Mouse (Mus musculus): Measurements from ENCODE around the gene 9930111J21Rik2.
"Not testable (repeated sequence)": the region's sequence is repeated elsewhere in the genome, so short reads cannot be mapped to it uniquely, and the experiment has no call there.

9930111J21Rik2 gene

DNA sequence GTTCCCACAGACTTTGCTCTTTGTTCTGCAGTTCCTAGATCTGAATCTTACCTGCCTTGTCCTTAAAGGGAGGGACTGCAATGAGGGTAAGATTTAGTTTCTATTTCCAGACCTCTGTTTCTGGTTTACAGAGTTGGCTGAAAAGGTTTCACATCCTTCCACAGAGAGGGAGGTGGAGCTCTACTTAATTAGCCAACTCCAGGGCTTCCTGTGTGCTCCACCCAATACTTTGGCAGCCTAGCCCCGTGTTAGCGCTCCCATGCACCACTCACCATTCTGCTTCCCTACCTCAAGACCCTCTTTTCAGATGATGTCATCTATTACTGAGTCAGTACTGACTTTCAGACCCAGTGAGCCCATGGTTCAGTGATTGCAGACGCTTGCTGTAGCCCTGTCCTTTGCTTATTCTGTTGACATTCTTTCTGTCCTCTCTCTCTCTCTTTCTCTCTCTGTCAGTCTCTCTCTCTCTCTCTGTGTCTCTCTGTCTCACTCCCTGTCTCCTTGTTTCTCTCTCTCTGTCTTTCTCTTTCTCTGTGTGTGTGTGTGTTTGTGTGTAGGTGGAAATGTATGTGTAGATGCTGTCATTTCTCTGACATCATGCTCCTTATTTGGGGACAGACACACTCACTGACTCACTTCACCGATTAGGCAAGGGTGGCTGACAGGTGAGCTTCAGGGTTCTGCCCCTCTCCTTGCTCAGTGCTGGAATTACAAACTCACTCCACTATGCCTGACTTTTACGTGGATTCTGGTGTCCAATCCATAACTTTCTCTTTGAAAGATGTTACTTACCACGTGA, at the start of gene 9930111J21Rik2:
TSS of gene 9930111J21Rik2 (minus strand) at position 150 of the 799 bp plus-strand sequence.
- not testable (repeated sequence) for DNase-seq (ENCODE audit: low spot score)

DNA sequence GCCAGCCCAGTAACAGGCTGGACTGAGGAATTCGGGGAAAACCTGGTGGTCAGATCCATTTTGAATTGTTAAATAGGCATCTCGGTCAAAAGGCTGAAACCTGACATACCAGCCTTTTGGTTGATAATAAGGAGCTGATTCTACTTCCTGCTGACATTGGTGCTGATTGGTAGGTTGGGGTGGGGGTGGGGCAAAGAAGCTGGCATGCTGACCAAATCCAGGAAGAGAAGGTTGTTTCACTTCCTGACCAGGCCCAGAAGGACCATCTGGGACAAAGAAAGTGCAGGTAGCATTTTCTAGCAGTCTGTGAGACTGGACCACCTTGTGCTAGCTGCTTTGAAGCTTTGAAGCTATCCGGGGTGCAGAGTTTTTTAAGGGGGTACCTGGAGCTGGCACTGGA, 49.4 kb upstream of the 9930111J21Rik2 start:
- no peak for DNase-seq (ENCODE audit: low spot score)

- DNase-seq (ENCODE audit: low spot score) = no peak
Measured at GRCm38 (mm10) chr11:49095367-49095766, 44.3 kb upstream of the 9930111J21Rik2 start.

DNA sequence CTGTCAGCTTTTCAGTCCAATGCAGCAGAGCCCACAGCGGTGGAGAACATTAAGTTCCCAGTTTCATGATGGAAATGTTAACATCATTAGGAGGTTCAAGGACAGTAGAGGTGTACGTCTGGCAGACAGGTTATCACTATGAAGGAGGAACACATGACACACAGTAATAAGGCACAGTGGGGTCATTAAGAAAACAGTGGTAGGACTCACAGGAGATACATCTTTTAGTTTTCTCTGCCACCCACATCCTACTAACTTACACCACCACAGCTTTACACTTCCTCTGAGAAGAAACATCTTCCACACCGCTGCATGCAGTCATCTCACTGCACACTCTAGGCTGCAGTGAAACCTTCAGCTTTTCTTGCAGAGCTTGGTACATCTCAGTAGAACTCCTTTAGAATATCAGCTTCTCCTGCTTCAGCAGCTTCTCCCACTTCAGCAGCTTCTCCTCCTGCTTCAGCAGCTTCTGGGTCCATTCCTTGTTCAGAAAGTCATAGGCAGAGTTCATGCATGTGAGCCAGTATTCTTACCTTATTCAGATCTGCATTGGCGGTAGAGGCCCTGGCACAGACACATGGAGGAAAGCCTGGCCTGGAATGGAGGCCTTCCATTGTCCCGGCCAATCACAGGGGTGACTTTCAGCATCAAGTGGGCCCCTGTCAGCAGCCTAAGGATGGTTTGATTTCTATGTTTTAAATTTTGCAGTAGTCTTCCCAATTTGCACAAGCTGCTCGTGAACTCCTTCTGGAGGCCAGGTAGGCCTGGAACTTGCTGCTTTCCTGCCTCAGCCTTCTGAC, 43.0 kb upstream of the 9930111J21Rik2 start:
- no peak for DNase-seq (ENCODE audit: low spot score)

- no peak for DNase-seq (ENCODE audit: low spot score)
Measured at GRCm38 (mm10) chr11:49092786-49093185, 41.7 kb upstream of the 9930111J21Rik2 start.

GRCm38 (mm10) chr11:49092053-49092586, 41.1 kb upstream of the 9930111J21Rik2 start:
- no peak for DNase-seq (ENCODE audit: low spot score)

DNA sequence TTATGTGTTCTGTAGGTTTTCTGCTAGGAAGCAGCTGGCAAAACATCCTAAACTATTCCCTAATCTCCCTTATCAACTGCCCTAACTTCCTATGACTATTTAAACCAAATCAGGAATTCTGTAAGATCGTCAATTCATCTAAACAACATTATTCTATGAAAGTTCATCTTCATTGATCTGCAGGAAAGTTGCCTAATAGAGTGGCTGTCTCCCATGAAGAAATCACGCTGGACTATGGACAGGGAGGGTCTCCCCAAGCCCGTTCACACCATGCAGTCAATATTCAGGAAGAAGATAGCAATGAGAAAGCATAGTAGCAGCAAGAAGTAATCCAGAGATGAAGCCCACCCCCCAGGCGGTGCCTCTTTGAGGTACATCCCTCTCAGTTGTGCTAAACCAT, 40.1 kb upstream of the 9930111J21Rik2 start:
- DNase-seq (ENCODE audit: low spot score) = no peak

GRCm38 (mm10) chr11:49090551-49090950, 39.5 kb upstream of the 9930111J21Rik2 start:
- no peak for DNase-seq (ENCODE audit: low spot score)

DNA sequence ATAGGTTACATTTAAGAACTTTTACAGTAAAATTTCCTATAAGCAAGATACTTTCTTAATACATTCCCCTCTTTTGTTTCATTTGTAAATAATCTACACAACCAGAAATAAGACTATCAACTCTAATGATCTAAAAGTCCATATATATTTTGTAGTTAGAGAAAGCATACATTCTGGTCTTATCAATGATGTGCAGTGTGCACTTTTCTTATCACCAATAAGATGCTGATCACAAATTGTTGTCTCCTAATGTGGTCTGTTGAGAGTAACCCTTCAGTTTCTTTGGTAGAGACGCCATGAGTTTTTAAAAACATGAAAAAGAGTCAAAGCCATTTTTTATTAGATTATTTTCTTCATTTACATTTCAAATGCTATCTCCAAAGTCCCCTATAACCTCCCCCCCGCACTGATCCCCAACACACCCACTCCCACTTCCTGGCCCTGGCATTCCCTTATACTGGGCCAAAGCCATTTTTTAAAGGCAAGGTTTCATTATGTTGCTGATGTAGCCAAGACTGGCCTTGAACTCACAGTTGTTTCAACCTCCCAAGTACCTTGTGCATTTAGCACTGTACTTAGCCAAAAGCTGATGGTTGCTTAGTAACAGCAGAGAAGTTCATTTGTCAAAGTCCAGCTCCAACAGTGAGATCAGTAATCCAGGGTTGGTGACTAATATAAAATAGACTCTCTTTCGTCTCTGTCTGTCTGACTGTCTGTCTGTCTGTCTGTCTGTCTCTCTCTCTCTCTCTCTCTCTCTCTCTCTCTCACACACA, 38.9 kb upstream of the 9930111J21Rik2 start:
- DNase-seq (ENCODE audit: low spot score) = no peak

- DNase-seq (ENCODE audit: low spot score) = no peak
Measured at GRCm38 (mm10) chr11:49088990-49089652, 38.1 kb upstream of the 9930111J21Rik2 start.

GRCm38 (mm10) chr11:49087830-49088616, 37.0 kb upstream of the 9930111J21Rik2 start:
- no peak for DNase-seq (ENCODE audit: low spot score)

GRCm38 (mm10) chr11:49086858-49087361, 35.9 kb upstream of the 9930111J21Rik2 start:
- no peak for DNase-seq (ENCODE audit: low spot score)

DNA sequence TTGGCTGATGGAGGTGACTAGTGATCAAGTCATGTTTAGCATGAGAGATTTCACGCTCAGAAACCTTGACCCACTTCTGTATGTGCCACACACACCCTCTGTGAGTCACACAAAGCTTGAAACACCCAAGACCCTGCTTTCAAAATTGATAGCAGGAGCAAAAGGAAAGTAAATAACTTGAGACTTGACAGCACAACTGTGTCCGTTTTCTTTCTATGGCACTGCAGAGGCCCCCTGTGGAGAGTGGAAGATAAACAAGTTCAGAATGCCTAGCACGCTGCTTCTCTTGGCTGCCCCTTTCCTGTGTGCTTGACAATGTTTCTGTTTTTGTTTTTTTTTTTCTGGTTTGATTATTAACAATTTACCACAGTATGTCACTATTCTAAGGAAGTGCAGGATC, 33.8 kb upstream of the 9930111J21Rik2 start:
- DNase-seq (ENCODE audit: low spot score) = no peak

- DNase-seq (ENCODE audit: low spot score) = no peak
Measured at GRCm38 (mm10) chr11:49084385-49084784, 33.3 kb upstream of the 9930111J21Rik2 start.

- no peak for DNase-seq (ENCODE audit: low spot score)
Measured at GRCm38 (mm10) chr11:49083808-49084207, 32.8 kb upstream of the 9930111J21Rik2 start.

DNA sequence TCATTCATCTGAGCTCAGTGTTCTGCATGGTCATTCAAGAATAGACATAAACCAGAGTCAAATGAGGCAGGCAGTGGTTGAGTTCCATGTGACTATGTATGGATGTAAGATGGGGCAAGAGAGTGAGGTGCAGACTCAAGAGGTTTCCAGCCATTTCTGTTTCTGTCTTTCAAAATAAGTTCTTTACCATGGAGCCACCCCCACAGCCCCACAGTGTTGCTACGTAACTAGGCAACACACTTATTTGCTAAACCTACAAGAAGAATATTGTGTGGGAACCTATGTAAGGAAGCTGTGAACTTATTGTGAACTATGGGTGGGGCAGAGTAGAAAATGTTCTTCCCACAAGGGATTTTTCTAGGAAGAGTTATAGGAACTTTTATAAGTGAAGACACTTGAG, 32.1 kb upstream of the 9930111J21Rik2 start:
- no peak for DNase-seq (ENCODE audit: low spot score)

DNA sequence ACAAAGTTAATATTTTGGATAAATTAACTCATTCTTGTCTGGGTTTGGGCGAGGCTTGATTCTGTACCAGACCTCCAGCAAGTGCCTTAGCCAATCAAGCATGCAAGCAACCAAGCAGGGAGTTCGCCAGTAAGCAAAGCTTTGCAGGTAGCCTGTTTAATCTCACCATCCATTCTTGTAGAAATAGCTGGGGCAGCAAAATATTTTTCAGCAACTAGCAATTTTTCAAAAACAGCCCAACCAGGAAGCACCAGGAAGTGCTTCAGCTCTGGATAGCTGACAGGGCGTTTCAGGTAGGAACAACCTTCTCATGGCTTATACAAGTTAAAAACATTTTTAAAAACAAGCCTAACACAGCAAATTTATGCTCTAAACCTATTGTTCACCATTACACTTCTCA, 30.8 kb upstream of the 9930111J21Rik2 start:
- no peak for DNase-seq (ENCODE audit: low spot score)

- DNase-seq (ENCODE audit: low spot score) = no peak
Measured at GRCm38 (mm10) chr11:49081356-49081755, 30.3 kb upstream of the 9930111J21Rik2 start.

GRCm38 (mm10) chr11:49080636-49081035, 29.6 kb upstream of the 9930111J21Rik2 start:
- DNase-seq (ENCODE audit: low spot score) = no peak

DNA sequence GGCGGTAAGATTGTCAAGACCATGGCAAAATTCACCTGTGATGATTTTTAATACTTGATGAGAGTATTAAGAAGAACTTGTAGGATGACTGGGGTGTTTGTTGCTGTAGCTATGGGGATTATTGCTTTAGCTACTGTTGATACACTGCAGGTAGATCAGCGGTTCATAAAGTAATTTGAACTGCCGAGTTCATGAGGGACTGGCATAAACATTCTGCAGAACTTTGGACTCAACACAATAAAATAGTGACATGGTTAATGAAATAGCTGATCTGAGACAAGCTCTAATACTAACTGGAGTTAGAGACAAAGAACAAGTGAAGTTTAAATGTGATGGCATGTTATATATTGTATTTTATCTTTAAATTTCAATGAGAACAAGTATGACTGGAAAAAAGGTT, 27.7 kb upstream of the 9930111J21Rik2 start:
- no peak for DNase-seq (ENCODE audit: low spot score)

DNA sequence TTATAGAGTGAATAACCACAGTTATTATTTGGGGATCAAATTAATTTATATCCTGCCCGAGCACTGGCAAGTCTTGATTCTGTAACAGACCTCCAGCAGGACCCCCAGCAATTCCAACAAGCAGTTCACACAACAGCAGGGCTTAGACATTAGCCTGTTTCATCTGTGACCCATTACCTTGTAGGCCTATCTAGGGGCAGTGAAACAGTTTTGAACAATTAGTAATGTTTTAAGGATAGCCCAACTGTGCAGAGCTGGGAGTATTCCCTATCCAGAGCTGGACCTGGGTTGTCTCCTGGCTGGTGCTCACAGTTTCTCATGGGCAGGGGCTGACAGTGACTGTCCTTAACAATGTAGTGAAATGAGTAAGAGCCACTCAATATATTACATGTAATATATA, 26.0 kb upstream of the 9930111J21Rik2 start:
- DNase-seq (ENCODE audit: low spot score) = no peak

Data from urinary bladder, postnatal 10 days (tissue).